Mouse (Mus musculus) bone marrow, adult 2 months (tissue): ENCODE results near the gene Apol11a. TPM values are rescaled to one million over a fixed set of nuclear protein-coding genes. Genes with fewer than 3 reads are reported as not detected.

Experiments used
- H3K27ac ChIP-seq: fragments of 200-500 bp; 2 replicates; pipeline ENCODE4 v1.5.1; 2012; ENCODE audit warnings: low read depth, mild to moderate bottlenecking, control low read depth, inconsistent platforms, low read length; ENCODE audit not compliant: control insufficient read depth, poor library complexity, insufficient read depth
- H3K4me1 ChIP-seq: fragments of 200-500 bp; 2 replicates; pipeline ENCODE4 v1.6.1; 2011; ENCODE audit warnings: low read length; ENCODE audit not compliant: control insufficient read depth, insufficient read depth
- H3K4me3 ChIP-seq: fragments of 200-500 bp; replicated peaks from 2 replicates; pipeline ENCODE3; 2011; ENCODE audit warnings: mild to moderate bottlenecking, low read depth, low read length, control low read depth; ENCODE audit not compliant: control insufficient read depth
- CTCF ChIP-seq: fragments of 200-500 bp; IDR thresholded peaks from 2 replicates; pipeline ENCODE4 v1.5.1; 2011; ENCODE audit warnings: low read length, control low read depth; ENCODE audit not compliant: control insufficient read depth, insufficient read depth
- POLR2A ChIP-seq: fragments of 200-500 bp; IDR thresholded peaks from 2 replicates; pipeline ENCODE4 v1.6.1; 2011; ENCODE audit warnings: low read depth, mild to moderate bottlenecking, control low read depth, low read length, borderline replicate concordance; ENCODE audit not compliant: control insufficient read depth
- polyA plus RNA-seq: library from polyadenylated mRNA; stranded (reverse); fragments of >200 nt; gene quantifications from 2 replicates; pipeline ENCODE4 v1.2.4, GENCODE M21; 2011; ENCODE audit warnings: low replicate concordance; ENCODE audit not compliant: missing spikeins, insufficient read depth, insufficient read length

Apol11a gene
- polyA plus RNA-seq, 1 experiment = 4.6 TPM

GRCm38 (mm10) chr15:77561792-77562191 lies 53.7 kb downstream of the Apol11a start, which contains the start of gene 1700025B11Rik:
Gene 1700025B11Rik, minus strand, starts transcription at chr15:77561892.
- Histone ChIP-seq H3K4me3 (no peak within 1 kb of the TSS), H3K27ac (no peak within 1 kb of the TSS), H3K4me1 (no peaks in the 10 kb centered on the region)
- TF ChIP-seq POLR2A = no peak
- no peak for TF ChIP-seq CTCF

DNA sequence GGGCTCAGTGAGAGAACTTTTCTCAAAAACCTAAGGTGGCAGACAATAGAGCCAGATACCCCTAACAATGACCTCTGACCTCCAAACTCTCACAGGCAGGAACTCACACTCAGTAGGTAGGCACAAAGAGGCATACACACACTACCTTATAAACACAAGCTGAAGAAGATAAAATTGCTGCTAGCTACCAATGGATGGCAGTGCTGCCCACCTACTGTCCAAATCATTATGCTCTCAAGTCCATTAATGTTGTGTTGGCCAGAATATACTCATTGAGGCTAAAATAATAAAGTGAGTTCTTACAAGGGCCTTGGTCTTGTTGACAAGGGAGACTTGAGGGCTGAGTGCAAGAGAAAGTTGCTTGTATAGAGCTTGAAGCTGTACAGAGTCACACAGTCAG lies 55.1 kb downstream of the Apol11a start:
- Histone ChIP-seq H3K27ac (no peak overlapping the region), H3K4me3 (no peak overlapping the region)
- no peak for TF ChIP-seq CTCF
- no peak for TF ChIP-seq POLR2A

More for the DNA sequence above, 55.1 kb downstream of the Apol11a start:
- no peaks in the 10 kb centered on the region for H3K4me1 ChIP-seq

Other genes with a start within 250 kb of the Apol11a start
- 2.6 and 6.1 TPM in 2 replicates for gene Rbfox2, start 201.3 kb upstream of the Apol11a start, polyA plus RNA-seq
- gene Apol7a, start 109.2 kb upstream of the Apol11a start, polyA plus RNA-seq = not detected in 2 replicates
- gene Apol9a, start 97.1 kb upstream of the Apol11a start, polyA plus RNA-seq = 0.72 TPM in 1 of 2 replicates, not detected in the other
- gene Apol7b, start 60.8 kb upstream of the Apol11a start, polyA plus RNA-seq = not detected in 2 replicates
- gene Apol10a, start 31.2 kb upstream of the Apol11a start, polyA plus RNA-seq = 2.9 and 3.8 TPM in 2 replicates
- gene Apol7c, start 25.0 kb downstream of the Apol11a start, polyA plus RNA-seq = not detected in 2 replicates
- gene 1700025B11Rik, start 53.6 kb downstream of the Apol11a start, polyA plus RNA-seq = not detected in 2 replicates
- not detected in 2 replicates for gene Apol10b, start 87.9 kb downstream of the Apol11a start, polyA plus RNA-seq
- not detected in 2 replicates for gene Gm36245, start 91.0 kb downstream of the Apol11a start, polyA plus RNA-seq
- 47.2 and 78.2 TPM in 2 replicates for gene Apol11b, start 135.0 kb downstream of the Apol11a start, polyA plus RNA-seq
- 0.88 and 4.3 TPM in 2 replicates for gene Apol7e, start 190.6 kb downstream of the Apol11a start, polyA plus RNA-seq
- gene Apol9b, start 220.8 kb downstream of the Apol11a start, polyA plus RNA-seq = 1.7 TPM in 1 of 2 replicates, not detected in the other
- gene Apol8, start 248.7 kb downstream of the Apol11a start, polyA plus RNA-seq = 47.8 and 48.7 TPM in 2 replicates